Mouse (Mus musculus): ENCODE data around the gene Pdxp.

DNA sequence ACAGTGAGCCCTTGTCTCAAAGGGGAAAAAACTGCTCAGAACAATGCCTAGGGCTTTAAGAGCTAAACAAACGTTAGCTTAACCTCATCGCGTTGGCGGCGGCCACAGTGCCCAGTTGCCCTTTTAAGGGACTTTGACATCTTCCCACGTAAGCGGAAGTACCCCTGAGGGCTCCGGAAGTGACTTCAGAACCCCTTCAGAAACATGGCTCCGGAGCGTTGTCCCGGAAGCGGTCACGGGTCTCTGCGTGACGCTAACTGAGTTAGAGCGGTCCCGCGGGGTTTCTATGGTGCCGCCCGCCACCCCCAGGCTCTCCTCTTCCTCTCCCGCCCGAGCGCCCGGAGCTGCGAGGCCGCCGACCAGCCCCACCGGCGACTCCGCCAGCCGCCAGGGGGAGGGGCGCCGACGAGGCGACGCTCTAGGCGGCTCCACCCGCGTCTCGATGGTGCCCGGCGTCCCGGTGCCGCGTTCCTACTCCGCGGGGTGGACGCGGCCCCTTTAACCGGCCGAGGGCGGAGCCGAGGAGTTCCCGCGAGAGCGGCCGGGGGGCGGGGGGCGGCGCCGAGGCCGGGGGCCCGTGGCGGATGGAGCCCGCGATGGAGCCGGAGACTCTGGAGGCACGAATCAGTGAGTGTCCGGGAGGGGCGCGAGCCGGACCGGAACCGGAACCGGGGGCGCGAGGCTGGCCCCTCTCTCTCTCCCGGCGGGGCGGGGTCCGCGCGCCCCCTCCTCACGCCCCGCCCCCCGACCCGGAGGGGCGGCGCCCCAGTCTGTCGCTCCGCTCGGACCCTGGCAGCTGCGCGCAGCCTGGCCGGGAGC lies 36.5 kb upstream of the Pdxp start, which contains the start of gene Gga1:
- no peak for TF ChIP-seq CTCF (IDR thresholded peaks at IDR 0.05; ENCODE audit: borderline replicate concordance, extremely low read depth, insufficient read depth, insufficient read length)
- TF ChIP-seq POLR2A (IDR thresholded peaks at IDR 0.05; ENCODE audit: borderline replicate concordance, extremely low read depth, insufficient read depth, insufficient read length, poor library complexity, severe bottlenecking) = peak; percentile 72
